Mouse (Mus musculus) forebrain, embryonic 11.5 days (tissue): ENCODE measurements around the gene Gm20388. TPM values are rescaled to one million over a fixed set of nuclear protein-coding genes. Genes with fewer than 3 reads are reported as not detected.
A peak's percentile ranks its signal among the peaks of the same experiment; 100 is the strongest.

Experiments
- ATAC-seq: fragments of 200-750 bp; cut with Nextera tagmentation; replicated peaks from 2 replicates; pipeline ENCODE4 v1.8.0; 2017; ENCODE audit warnings: moderate TSS enrichment; ENCODE audit not compliant: low FRiP score
- DNase-seq: peaks from one replicate; pipeline ENCODE4 v3.0.0-alpha.2; 2017; ENCODE audit warnings: low spot score
- H3K27ac ChIP-seq: fragments of 300-500 bp; sonication (generic); 2 replicates; pipeline ENCODE4 v1.5.1; 2014; ENCODE audit warnings: low read depth, low read length
- H3K27me3 ChIP-seq: fragments of 300-500 bp; sonication (generic); 2 replicates; pipeline ENCODE4 v1.6.1; 2014; ENCODE audit warnings: mild to moderate bottlenecking, low read length, mixed read lengths; ENCODE audit not compliant: control insufficient read depth, insufficient read depth
- H3K36me3 ChIP-seq: fragments of 300-500 bp; sonication (generic); 2 replicates; pipeline ENCODE4 v1.6.1; 2014; ENCODE audit warnings: mild to moderate bottlenecking, low read length, moderate library complexity, mixed read lengths; ENCODE audit not compliant: control insufficient read depth, insufficient read depth
- H3K4me1 ChIP-seq: fragments of 300-500 bp; sonication (generic); replicated peaks from 2 replicates; pipeline ENCODE4 v1.6.1; 2014; ENCODE audit warnings: low read length, mixed read lengths; ENCODE audit not compliant: control insufficient read depth, insufficient read depth
- H3K4me2 ChIP-seq: fragments of 300-500 bp; sonication (generic); 2 replicates; pipeline ENCODE4 v1.6.1; 2014; ENCODE audit warnings: low read depth, mild to moderate bottlenecking, low read length, moderate library complexity, mixed read lengths; ENCODE audit not compliant: severe bottlenecking
- H3K4me3 ChIP-seq: fragments of 300-500 bp; sonication (generic); 2 replicates; pipeline ENCODE4 v1.5.1; 2014; ENCODE audit warnings: low read depth, low read length
- H3K9ac ChIP-seq: fragments of 300-500 bp; sonication (generic); 2 replicates; pipeline ENCODE4 v1.6.1; 2014; ENCODE audit warnings: low read length
- H3K9me3 ChIP-seq: fragments of 300-500 bp; sonication (generic); 2 replicates; pipeline ENCODE4 v1.6.1; 2016; ENCODE audit warnings: low read length, mixed read lengths; ENCODE audit not compliant: control insufficient read depth
- WGBS: fragments of 180-500 bp; shearing (Covaris S2); extraction: QIAGEN DNeasy Blood & Tissue Kit; methylation state at CpG from one replicate; pipeline ENCODE4 v1.1.7; 2014; 5-methylcytosine and 5-hydroxymethylcytosine counted together
- polyA plus RNA-seq: library from polyadenylated mRNA; unstranded; fragments of >200 nt; fragmentation: Nextera tagmentation; extraction: Ambion mirVana; gene quantifications from 2 replicates; pipeline ENCODE4 v1.2.1, GENCODE M21; 2014

The Gm20388 gene
- polyA plus RNA-seq, 1 experiment from 2014 or later = not detected

DNA sequence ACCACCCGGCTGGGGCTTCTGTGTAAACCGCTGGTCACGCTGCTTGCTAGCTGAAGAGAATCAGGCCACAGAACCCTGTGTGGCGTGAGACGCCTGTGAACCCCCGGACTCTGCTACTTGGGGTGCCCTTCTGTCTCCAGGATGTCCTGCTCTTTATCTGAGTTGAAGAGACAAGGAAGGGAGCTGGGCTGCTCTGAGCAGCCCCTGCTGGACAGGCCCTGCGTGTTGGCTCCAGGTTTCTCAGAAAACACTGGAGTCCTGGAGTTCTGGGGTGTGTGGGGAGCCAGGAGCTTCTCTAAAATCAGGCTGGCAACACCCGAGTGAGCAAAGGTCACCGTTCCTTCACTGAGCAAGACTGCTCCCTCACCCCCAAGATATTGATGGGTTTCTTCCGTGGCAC is 971.0 kb downstream of the Gm20388 start:
- ATAC-seq (no peak), DNase-seq (no peak)
- no peaks in the 10 kb centered on the region for H3K36me3 ChIP-seq
- peaks cover 57% of the 10 kb centered on the region for H3K27me3 ChIP-seq
- no peak overlapping the region for H3K9ac ChIP-seq
- WGBS = 77% methylated on average over 10 of the region's 10 CpGs
- H3K9me3 ChIP-seq = no peaks in the 10 kb centered on the region
- H3K4me3 ChIP-seq = no peak overlapping the region
- peaks cover 5% of the 10 kb centered on the region for H3K4me1 ChIP-seq
- no peak overlapping the region for H3K4me2 ChIP-seq
- H3K27ac ChIP-seq = no peak overlapping the region

GRCm38 (mm10) chr8:120882657-120883056 is 972.0 kb downstream of the Gm20388 start:
- peaks cover 5% of the 10 kb centered on the region for H3K4me1 ChIP-seq
- H3K4me3 ChIP-seq = no peak overlapping the region
- ATAC-seq (no peak), DNase-seq (no peak)
- no peaks in the 10 kb centered on the region for H3K9me3 ChIP-seq
- no peaks in the 10 kb centered on the region for H3K36me3 ChIP-seq
- H3K27ac ChIP-seq = no peak overlapping the region
- no peak overlapping the region for H3K4me2 ChIP-seq
- peaks cover 67% of the 10 kb centered on the region for H3K27me3 ChIP-seq
- WGBS = 21% methylated on average over 13 of the region's 13 CpGs
- no peak overlapping the region for H3K9ac ChIP-seq

- peaks cover 5% of the 10 kb centered on the region for H3K4me1 ChIP-seq
- H3K4me2 ChIP-seq = no peak overlapping the region
- no peak overlapping the region for H3K27ac ChIP-seq
- no peaks in the 10 kb centered on the region for H3K9me3 ChIP-seq
- no peak for ATAC-seq
- no peak overlapping the region for H3K4me3 ChIP-seq
- peaks cover 72% of the 10 kb centered on the region for H3K27me3 ChIP-seq
- peak; percentile 61 for DNase-seq
- no peaks in the 10 kb centered on the region for H3K36me3 ChIP-seq
- 3% methylated on average over 25 of the region's 25 CpGs for WGBS
- H3K9ac ChIP-seq = no peak overlapping the region
These were observed 972.7 kb downstream of the Gm20388 start for GRCm38 (mm10) chr8:120883369-120883768.

DNA sequence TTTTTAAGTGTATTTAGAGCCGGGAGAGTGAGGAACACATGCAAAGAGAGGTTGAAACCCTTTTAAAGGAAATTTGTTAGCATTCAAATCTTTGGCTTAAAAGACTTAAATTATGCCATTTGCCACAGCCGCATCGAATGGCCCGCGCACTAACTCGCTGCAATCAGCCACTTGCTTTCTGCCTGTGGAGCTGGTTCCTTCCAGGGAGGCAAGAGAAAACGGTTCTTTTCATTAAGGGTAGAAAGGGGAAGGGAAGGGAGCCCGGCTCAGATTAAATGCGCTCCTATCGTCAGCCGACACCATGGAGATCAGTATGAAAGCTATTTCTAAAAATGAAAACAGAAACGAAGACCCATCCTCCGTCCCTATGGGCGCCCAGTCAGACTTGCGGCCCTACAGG is 973.2 kb downstream of the Gm20388 start:
- 3% methylated on average over 15 of the region's 15 CpGs for WGBS

DNA sequence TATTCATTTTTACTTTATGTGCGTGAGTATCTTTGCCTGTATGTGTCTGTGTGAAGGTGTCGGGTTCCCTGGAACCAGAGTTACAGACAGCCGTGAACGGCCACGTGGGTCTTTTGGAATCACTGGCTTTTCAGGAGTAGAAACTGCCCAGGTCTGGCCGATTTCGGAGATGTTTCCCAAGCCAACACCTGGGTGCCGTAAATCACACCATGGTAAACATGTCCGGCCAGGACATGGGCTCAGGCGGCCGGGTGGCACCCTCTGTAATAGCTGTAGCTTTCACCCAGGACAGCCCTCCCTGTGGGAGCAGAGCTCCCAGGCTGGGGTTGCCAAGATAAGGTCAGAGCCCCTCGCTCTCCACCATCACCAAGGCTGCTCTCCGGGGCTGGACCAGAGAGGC is 974.2 kb downstream of the Gm20388 start:
- WGBS = 60% methylated on average over 13 of the region's 13 CpGs
- no peak for ATAC-seq

More for the DNA sequence above, 973.2 kb downstream of the Gm20388 start:
- H3K27me3 ChIP-seq = peaks cover 77% of the 10 kb centered on the region
- no peak overlapping the region for H3K27ac ChIP-seq
- ATAC-seq (no peak), DNase-seq (no peak)
- no peaks in the 10 kb centered on the region for H3K9me3 ChIP-seq
- no peak overlapping the region for H3K4me3 ChIP-seq
- H3K9ac ChIP-seq = no peak overlapping the region
- no peak overlapping the region for H3K4me2 ChIP-seq
- H3K36me3 ChIP-seq = no peaks in the 10 kb centered on the region
- H3K4me1 ChIP-seq = peaks cover 5% of the 10 kb centered on the region

DNA sequence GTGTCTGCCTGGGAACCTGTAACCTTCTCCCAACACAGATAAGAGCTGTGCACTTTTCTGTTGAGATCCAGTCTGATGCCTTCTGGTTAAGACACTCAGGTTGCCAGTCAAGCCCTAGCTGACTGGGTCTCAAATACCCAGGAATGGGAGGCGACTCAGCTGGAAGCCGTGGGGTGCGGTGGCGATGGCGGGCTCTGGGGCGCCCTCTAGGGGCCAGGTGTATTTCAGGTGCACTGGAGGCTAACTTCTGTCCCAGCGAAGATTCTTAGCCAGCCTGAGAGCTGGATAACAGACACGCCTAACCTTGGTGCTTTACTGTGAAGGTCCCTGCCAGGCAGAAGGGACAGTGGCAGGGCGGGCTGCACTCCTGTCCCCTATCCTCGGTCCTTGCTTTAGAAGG is 976.6 kb downstream of the Gm20388 start:
- H3K27me3 ChIP-seq = peaks cover 85% of the 10 kb centered on the region
- H3K9ac ChIP-seq = no peak overlapping the region
- H3K4me3 ChIP-seq = no peak overlapping the region
- DNase-seq = no peak
- no peaks in the 10 kb centered on the region for H3K9me3 ChIP-seq
- H3K36me3 ChIP-seq = no peaks in the 10 kb centered on the region
- H3K4me1 ChIP-seq = peaks cover 5% of the 10 kb centered on the region
- no peak for ATAC-seq
- no peak overlapping the region for H3K27ac ChIP-seq
- 7% methylated on average over 10 of the region's 10 CpGs for WGBS
- H3K4me2 ChIP-seq = no peak overlapping the region

More for the DNA sequence above, 974.2 kb downstream of the Gm20388 start:
- Histone ChIP-seq H3K4me2 (no peak overlapping the region), H3K9ac (no peak overlapping the region), H3K27me3 (peaks cover 86% of the 10 kb centered on the region), H3K4me1 (peaks cover 5% of the 10 kb centered on the region), H3K27ac (no peak overlapping the region), H3K4me3 (no peak overlapping the region), H3K9me3 (no peaks in the 10 kb centered on the region), H3K36me3 (no peaks in the 10 kb centered on the region)
- no peak for DNase-seq

DNA sequence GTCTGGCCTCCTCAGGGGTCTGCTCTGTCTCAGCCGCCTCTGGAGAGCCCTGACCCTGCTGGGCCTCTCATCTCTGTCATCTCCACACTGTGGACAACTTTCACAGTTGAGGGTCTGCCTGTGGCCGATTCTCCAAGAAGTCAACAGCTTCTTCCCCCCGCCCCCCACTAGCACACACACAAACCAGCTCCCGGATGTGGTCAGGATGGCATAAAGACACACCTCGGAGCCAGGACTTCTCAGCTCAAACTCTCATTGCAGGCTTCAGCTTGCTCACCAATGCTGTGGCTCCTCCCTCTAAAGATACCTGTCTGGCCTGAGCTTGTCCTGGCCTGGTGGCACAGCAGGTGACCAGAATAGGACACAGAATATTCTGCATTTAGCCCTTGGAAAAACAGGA is 977.4 kb downstream of the Gm20388 start:
- Histone ChIP-seq H3K9ac (no peak overlapping the region), H3K4me1 (peaks cover 5% of the 10 kb centered on the region), H3K27me3 (peaks cover 87% of the 10 kb centered on the region), H3K36me3 (no peaks in the 10 kb centered on the region), H3K27ac (no peak overlapping the region), H3K9me3 (no peaks in the 10 kb centered on the region), H3K4me2 (no peak overlapping the region), H3K4me3 (no peak overlapping the region)
- DNase-seq (no peak), ATAC-seq (no peak)
- 54% methylated on average over 5 of the region's 5 CpGs for WGBS

GRCm38 (mm10) chr8:120889189-120889588 is 978.5 kb downstream of the Gm20388 start:
- Histone ChIP-seq H3K27me3 (peaks cover 86% of the 10 kb centered on the region), H3K4me3 (no peak overlapping the region), H3K36me3 (no peaks in the 10 kb centered on the region), H3K9ac (no peak overlapping the region), H3K4me2 (no peak overlapping the region), H3K9me3 (no peaks in the 10 kb centered on the region), H3K27ac (no peak overlapping the region), H3K4me1 (peaks cover 1% of the 10 kb centered on the region; the same call in 1 of the 2 replicates)
- WGBS = 93% methylated on average over 4 of the region's 4 CpGs
- ATAC-seq (no peak), DNase-seq (no peak)

- H3K9ac ChIP-seq = no peak overlapping the region
- WGBS = under 1% methylated on average over 11 of the region's 11 CpGs
- H3K4me1 ChIP-seq = peaks cover 2% of the 10 kb centered on the region; the same call in 1 of the 2 replicates
- no peaks in the 10 kb centered on the region for H3K9me3 ChIP-seq
- no peak overlapping the region for H3K4me3 ChIP-seq
- no peak for DNase-seq
- H3K27me3 ChIP-seq = peaks cover 86% of the 10 kb centered on the region
- H3K4me2 ChIP-seq = 0 out of 2 replicates have a peak overlapping the region, but pooled peaks have one; percentile 5
- no peak for ATAC-seq
- H3K27ac ChIP-seq = no peak overlapping the region
- H3K36me3 ChIP-seq = no peaks in the 10 kb centered on the region
These were observed 979.4 kb downstream of the Gm20388 start for GRCm38 (mm10) chr8:120890068-120890467.
